Mouse (Mus musculus) hindbrain, embryonic 12.5 days (tissue): ENCODE measurements at regions not wholly inside any gene's neighbourhood (a gene's known extent, or its start where the extent isn't known, plus 50 kb on each side); places are given as distances from the start of the nearest gene placed in this dataset.

Experiments used
- ATAC-seq: fragments of 200-750 bp; cut with Nextera tagmentation; 2 replicates; pipeline ENCODE4 v1.8.0; 2017; ENCODE audit warnings: moderate TSS enrichment; ENCODE audit not compliant: low FRiP score
- H3K27ac ChIP-seq: fragments of 300-500 bp; sonication (generic); 2 replicates; pipeline ENCODE4 v1.5.1; 2016; ENCODE audit warnings: mild to moderate bottlenecking
- H3K27me3 ChIP-seq: fragments of 300-500 bp; sonication (generic); 2 replicates; pipeline ENCODE4 v1.6.1; 2016; ENCODE audit warnings: mild to moderate bottlenecking
- H3K36me3 ChIP-seq: fragments of 300-500 bp; sonication (generic); 2 replicates; pipeline ENCODE4 v1.6.1; 2016; ENCODE audit warnings: mild to moderate bottlenecking
- H3K4me1 ChIP-seq: fragments of 300-500 bp; sonication (generic); 2 replicates; pipeline ENCODE4 v1.6.1; 2016
- H3K4me2 ChIP-seq: fragments of 300-500 bp; sonication (generic); replicated peaks from 2 replicates; pipeline ENCODE4 v1.6.1; 2016; ENCODE audit warnings: mild to moderate bottlenecking
- H3K4me3 ChIP-seq: fragments of 300-500 bp; sonication (generic); 2 replicates; pipeline ENCODE4 v1.5.1; 2016; ENCODE audit warnings: mild to moderate bottlenecking
- H3K9ac ChIP-seq: fragments of 300-500 bp; sonication (generic); 2 replicates; pipeline ENCODE4 v1.6.1; 2016; ENCODE audit warnings: mild to moderate bottlenecking, moderate library complexity
- H3K9me3 ChIP-seq: fragments of 300-500 bp; sonication (generic); replicated peaks from 2 replicates; pipeline ENCODE4 v1.6.1; 2016; ENCODE audit warnings: mild to moderate bottlenecking
- WGBS: fragments of 180-500 bp; shearing (Covaris S2); methylation state at CpG from one replicate; pipeline ENCODE4 v1.1.7; 2016; 5-methylcytosine and 5-hydroxymethylcytosine counted together

DNA sequence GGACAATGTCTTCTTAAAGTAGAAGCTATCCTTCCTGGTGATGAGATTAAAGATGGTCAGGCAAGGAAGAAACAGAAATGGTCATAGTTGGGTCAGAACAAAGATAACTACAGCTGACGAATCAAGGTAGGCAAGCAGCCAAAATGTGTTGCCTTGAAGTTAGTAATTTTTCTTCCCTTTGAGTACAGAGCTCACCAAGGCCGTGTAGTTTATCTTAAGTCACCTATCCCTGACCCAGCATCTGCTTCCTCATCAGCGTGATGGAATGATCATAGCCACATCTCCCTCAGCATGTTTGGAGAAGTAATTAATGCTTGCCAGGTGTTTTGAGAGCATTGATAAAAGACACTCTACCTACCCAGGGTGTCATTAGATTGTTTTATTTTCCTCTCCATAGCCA is 52.1 kb upstream of the Bmp2 start:
- H3K9ac ChIP-seq = no peak overlapping the region
- no peak overlapping the region for H3K4me3 ChIP-seq
- no peaks in the 10 kb centered on the region for H3K27me3 ChIP-seq
- H3K36me3 ChIP-seq = no peaks in the 10 kb centered on the region
- WGBS = 81% methylated on average over 3 of the region's 3 CpGs
- H3K9me3 ChIP-seq = no peaks in the 10 kb centered on the region
- ATAC-seq = no peak
- H3K4me2 ChIP-seq = no peak overlapping the region
- no peaks in the 10 kb centered on the region for H3K4me1 ChIP-seq
- no peak overlapping the region for H3K27ac ChIP-seq
